Mouse (Mus musculus): ENCODE measurements around the gene Upk1a. TPM values are rescaled to one million over a fixed set of nuclear protein-coding genes. Genes with fewer than 3 reads are reported as not detected.

Upk1a gene
- polyA plus RNA-seq, 1 experiment from 2014 or later = 0.82 TPM

DNA sequence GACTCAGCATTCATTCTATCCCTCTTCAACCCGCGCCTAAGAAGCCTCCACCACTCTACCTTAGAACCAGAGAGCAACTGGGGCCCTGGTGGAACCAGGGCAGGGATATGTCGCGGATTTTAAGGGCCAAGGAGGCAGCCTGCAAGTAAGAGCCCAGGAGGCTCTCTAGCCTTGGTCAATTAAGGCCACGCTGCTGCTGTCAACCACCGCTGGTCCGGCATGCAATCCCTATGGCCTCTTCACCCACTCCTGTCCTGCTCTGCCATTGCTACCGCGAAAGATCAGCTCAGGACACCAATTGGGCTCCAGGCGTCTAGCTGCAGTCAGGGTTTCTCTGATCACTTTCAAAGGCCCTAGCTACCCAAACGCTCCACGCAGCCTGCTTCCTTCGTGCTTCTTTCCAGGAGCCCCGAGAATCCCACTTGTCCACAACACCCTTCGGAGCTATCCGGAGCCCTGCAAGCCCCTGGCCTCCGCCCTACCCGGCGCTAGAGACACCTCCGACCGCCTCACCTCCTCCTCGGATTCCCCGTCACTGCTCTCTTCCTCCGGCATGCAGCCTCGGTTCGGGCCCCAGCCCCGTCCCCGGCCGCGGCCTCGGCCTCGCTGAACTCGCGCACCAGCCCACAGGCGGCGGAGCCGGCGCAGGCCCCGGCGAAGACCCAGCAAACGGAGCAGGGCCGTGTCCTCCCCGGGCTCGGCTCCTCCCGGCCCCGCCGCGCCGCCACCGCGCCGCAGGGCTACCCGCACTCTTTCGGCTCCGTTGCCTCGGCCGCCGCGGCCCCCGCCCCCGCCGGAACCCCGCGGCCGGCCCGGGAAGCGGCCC is 24.6 kb downstream of the Upk1a start:
- Histone ChIP-seq H3K36me3 (peaks cover 33% of the 10 kb centered on the region), H3K4me3 (peak overlapping the region; percentile 70), H3K4me2 (peak overlapping the region; percentile 92), H3K9me3 (no peaks in the 10 kb centered on the region), H3K27ac (replicated peaks) (peak overlapping the region; percentile 92), H3K27me3 (no peaks in the 10 kb centered on the region), H3K4me1 (replicated peaks) (peaks cover 27% of the 10 kb centered on the region), H3K9ac (peak overlapping the region; percentile 97)
- under 1% methylated on average over 67 of the region's 67 CpGs for WGBS
- peak; percentile 35 for ATAC-seq (ENCODE audit: low FRiP score, low read depth)

DNA sequence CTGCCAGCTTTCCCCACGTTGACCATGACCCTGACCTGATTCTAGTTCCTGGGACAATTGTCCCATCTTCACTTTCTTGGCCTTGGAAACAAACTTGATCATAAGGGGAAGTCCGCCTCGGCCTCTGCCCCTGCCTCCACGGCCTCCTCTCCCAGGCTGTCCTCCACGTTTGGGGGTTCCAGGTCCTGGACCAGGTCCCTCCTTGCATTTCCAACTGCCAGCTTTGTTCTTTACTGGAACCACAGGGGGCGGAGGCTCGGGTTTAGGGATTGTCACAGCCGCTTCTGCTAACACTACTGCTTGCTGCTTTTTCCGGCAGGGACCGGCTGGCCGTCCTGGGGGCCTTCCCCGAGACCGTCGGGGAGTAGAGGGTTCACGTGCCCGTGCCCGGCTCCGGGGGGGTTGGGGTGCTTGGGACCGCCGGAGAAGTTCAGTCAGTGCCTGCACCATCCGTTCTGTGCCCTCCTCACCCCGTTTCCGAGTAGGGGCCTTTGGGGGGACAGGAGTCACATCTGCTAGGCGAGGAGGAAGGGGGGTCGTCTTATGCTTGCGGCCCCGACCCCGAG is 26.1 kb downstream of the Upk1a start:
- H3K36me3 ChIP-seq = peaks cover 48% of the 10 kb centered on the region
- peak overlapping the region; percentile 92 for H3K4me2 ChIP-seq
- no peaks in the 10 kb centered on the region for H3K9me3 ChIP-seq
- H3K27ac ChIP-seq (replicated peaks) = no peak overlapping the region
- H3K27me3 ChIP-seq = no peaks in the 10 kb centered on the region
- no peak for ATAC-seq (ENCODE audit: low FRiP score, low read depth)
- peaks cover 27% of the 10 kb centered on the region for H3K4me1 ChIP-seq (replicated peaks)
- H3K4me3 ChIP-seq = peak overlapping the region; percentile 70; the same call in 1 of the 2 replicates
- H3K9ac ChIP-seq = no peak overlapping the region
- WGBS = 86% methylated on average over 28 of the region's 28 CpGs

DNA sequence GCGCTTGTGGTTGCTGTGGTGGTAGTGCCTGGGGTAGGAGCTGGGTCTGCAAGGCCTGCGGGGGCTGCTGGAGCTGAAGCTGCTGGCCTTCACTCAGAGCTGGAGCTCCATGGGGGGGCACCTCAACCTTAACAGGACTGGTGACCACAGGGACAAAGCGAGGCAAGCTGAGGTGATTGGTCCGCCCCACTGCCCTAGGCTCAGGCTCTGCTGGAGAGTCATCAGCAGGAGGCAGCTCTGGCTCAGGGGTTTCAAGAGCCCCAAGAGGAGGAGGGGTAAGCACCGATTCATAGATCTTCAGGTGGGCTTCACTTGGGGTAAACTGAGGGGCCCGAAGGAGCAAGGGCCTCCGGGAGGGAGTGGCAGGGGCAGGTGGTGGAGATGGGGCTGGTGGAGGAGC is 27.5 kb downstream of the Upk1a start:
- Histone ChIP-seq H3K4me3 (no peak overlapping the region), H3K27ac (replicated peaks) (no peak overlapping the region), H3K27me3 (no peaks in the 10 kb centered on the region), H3K4me1 (replicated peaks) (peaks cover 27% of the 10 kb centered on the region), H3K9ac (no peak overlapping the region), H3K9me3 (no peaks in the 10 kb centered on the region), H3K4me2 (no peak overlapping the region), H3K36me3 (peaks cover 60% of the 10 kb centered on the region)
- 92% methylated on average over 7 of the region's 7 CpGs for WGBS
- no peak for ATAC-seq (ENCODE audit: low FRiP score, low read depth)

DNA sequence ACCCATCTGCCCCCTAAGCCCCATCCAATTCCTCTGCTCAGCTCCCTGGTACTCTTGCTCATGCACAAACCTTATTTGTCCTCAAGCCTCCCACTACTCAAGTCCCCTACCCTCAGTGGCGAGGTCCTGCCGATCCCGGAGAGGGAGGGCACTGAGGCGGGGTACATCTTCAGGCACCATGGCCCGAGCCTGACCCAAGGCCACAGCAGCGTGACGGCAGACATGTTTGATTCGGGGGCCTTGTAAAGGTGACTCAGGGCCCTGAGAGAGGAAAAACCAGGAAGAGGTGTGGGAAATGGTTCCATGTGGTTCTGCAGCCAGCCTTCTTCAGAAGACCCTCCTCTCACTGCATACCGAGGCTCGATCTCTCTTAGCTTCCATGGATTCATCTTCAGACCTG is 28.3 kb downstream of the Upk1a start:
- no peak overlapping the region for H3K9ac ChIP-seq
- peaks cover 19% of the 10 kb centered on the region for H3K4me1 ChIP-seq (replicated peaks)
- peaks cover 68% of the 10 kb centered on the region for H3K36me3 ChIP-seq
- H3K27me3 ChIP-seq = no peaks in the 10 kb centered on the region
- H3K4me2 ChIP-seq = no peak overlapping the region
- no peak for ATAC-seq (ENCODE audit: low FRiP score, low read depth)
- H3K9me3 ChIP-seq = no peaks in the 10 kb centered on the region
- no peak overlapping the region for H3K4me3 ChIP-seq
- no peak overlapping the region for H3K27ac ChIP-seq (replicated peaks)
- WGBS = 93% methylated on average over 10 of the region's 10 CpGs

DNA sequence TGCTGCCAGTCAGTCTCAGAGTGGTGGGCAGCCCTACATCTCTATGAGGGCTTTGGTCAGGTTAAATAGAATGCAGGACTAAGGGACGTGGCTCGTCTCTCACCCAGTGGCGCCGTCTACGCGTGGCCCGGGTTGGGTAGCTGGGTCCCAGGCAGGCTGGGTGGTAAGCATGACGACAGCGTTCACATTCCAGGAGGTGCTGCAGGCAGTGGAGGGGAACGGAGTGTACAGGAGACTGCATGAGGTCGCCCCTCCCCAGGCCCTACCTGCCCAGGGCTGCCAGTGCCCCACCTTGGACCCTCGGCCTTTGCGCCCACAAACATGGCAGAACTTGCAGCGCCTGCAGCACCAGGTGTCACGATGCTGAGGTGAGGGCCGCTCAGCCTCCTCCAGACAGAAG is 31.1 kb downstream of the Upk1a start:
- Histone ChIP-seq H3K9ac (no peak overlapping the region), H3K27me3 (no peaks in the 10 kb centered on the region), H3K4me3 (no peak overlapping the region), H3K9me3 (no peaks in the 10 kb centered on the region), H3K4me1 (replicated peaks) (peaks cover 6% of the 10 kb centered on the region), H3K36me3 (peaks cover 93% of the 10 kb centered on the region), H3K27ac (replicated peaks) (no peak overlapping the region), H3K4me2 (no peak overlapping the region)
- ATAC-seq (ENCODE audit: low FRiP score, low read depth) = no peak
- 97% methylated on average over 16 of the region's 16 CpGs for WGBS

DNA sequence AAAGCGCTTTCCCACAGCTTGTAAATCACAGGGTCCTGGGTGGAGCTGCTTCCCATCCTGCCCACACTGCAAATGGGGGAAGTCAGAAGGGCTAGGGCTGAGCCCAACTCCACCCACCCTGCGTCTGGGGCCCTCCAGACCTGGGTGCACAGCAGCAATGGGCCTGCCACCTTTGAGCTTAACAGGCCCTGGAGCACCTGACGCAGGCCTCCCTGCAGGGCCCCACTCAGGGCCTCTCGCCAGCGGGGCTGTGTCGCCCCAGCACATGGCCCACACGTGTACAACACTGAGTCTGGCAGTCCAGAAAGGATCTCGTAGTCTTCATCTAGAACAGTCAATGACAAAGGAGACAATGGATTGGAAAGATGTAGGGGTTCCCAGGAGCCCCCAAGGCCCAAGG is 32.7 kb downstream of the Upk1a start:
- no peak overlapping the region for H3K27ac ChIP-seq (replicated peaks)
- H3K9ac ChIP-seq = no peak overlapping the region
- H3K36me3 ChIP-seq = peaks cover 96% of the 10 kb centered on the region
- H3K9me3 ChIP-seq = no peaks in the 10 kb centered on the region
- H3K27me3 ChIP-seq = no peaks in the 10 kb centered on the region
- no peaks in the 10 kb centered on the region for H3K4me1 ChIP-seq (replicated peaks)
- WGBS = 94% methylated on average over 8 of the region's 8 CpGs
- no peak for ATAC-seq (ENCODE audit: low FRiP score, low read depth)
- H3K4me2 ChIP-seq = no peak overlapping the region
- H3K4me3 ChIP-seq = no peak overlapping the region

DNA sequence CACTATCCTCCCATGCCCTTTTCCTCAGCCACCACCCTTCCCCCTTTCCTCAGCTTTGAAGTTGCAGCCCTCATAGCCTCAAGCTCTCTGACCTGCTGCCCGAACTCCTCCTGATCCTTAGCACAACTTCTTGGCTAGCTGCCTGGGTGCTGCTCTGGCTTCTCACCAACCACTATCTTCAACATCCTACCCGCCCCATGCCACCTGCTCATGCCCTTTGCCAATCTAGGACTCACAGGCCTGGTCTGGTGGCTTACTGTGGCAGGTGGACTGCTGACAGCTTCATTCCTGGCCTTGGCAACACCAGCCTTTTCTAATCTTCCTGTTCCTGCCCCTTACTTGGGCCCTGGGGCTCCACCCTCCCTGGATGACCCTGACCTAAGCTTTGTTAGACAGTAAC is 39.7 kb downstream of the Upk1a start:
- Histone ChIP-seq H3K4me2 (no peak overlapping the region), H3K9ac (no peak overlapping the region), H3K9me3 (no peaks in the 10 kb centered on the region), H3K4me1 (replicated peaks) (no peaks in the 10 kb centered on the region), H3K4me3 (no peak overlapping the region), H3K27ac (replicated peaks) (no peak overlapping the region), H3K36me3 (peaks cover 99% of the 10 kb centered on the region), H3K27me3 (no peaks in the 10 kb centered on the region)
- 81% methylated on average over 2 of the region's 2 CpGs for WGBS
- ATAC-seq (ENCODE audit: low FRiP score, low read depth) = no peak

DNA sequence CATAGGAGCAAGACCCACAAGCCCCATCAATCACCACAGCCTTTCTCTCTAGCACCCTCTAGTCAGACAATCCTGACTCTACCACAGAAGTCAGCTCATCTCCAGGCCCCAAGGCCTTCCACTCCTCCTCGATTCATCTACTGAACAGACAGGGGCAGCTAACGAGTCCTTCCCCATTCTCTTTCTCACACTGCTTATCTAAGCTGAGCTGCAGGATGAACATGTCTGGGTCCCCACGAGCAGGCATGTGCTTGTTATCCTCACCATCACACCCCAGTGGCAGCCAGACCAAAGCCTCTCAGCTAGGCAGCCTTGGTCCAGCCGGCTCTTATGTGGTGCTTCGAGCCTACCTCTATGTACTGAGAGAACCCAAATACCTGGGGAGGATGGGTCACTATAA is 40.3 kb downstream of the Upk1a start:
- peaks cover 96% of the 10 kb centered on the region for H3K36me3 ChIP-seq
- H3K9ac ChIP-seq = no peak overlapping the region
- WGBS = 97% methylated on average over 5 of the region's 5 CpGs
- H3K9me3 ChIP-seq = no peaks in the 10 kb centered on the region
- H3K27me3 ChIP-seq = no peaks in the 10 kb centered on the region
- no peak for ATAC-seq (ENCODE audit: low FRiP score, low read depth)
- H3K4me3 ChIP-seq = no peak overlapping the region
- no peak overlapping the region for H3K27ac ChIP-seq (replicated peaks)
- H3K4me1 ChIP-seq (replicated peaks) = no peaks in the 10 kb centered on the region
- no peak overlapping the region for H3K4me2 ChIP-seq

DNA sequence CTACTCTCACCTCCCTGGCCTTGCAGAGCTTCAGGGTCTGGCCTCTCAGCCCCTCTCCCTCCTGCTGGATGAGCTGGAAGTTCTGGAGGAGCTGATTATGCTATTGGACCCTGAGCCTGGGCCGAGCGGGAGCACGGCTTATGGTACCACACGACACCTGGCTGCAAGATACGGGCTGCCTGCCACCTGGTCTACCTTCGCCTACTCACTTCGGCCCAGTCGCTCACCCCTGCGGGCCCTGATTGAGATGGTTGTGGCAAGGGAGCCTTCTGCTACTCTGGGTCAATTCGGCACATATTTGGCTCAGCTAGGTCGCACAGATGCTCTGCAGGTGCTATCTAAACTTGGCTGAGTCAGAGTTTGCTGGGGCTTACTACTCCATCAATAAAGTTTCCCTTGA is 45.1 kb downstream of the Upk1a start:
- 92% methylated on average over 11 of the region's 11 CpGs for WGBS
- Histone ChIP-seq H3K4me2 (no peak overlapping the region), H3K9ac (no peak overlapping the region), H3K9me3 (no peaks in the 10 kb centered on the region), H3K4me3 (no peak overlapping the region), H3K4me1 (replicated peaks) (peaks cover 9% of the 10 kb centered on the region), H3K27me3 (no peaks in the 10 kb centered on the region), H3K36me3 (peaks cover 60% of the 10 kb centered on the region), H3K27ac (replicated peaks) (no peak overlapping the region)
- no peak for ATAC-seq (ENCODE audit: low FRiP score, low read depth)

DNA sequence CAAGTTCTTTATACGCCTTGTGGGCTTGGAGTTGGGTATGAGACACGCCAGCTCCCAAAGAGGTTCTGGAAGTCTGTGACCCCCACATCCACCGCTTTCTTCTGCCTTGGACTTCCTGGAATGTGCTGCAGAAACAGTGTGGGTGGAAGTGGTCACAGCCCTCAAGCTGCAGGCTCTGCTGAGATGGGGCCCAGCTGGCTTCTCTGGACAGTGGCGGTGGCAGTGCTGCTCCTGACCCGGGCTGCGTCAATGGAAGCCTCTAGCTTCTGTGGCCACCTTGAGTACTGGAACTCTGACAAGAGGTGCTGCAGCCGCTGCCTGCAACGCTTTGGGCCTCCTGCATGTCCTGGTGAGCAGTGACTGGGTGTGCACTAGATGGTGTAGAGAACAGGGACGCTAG is 46.6 kb downstream of the Upk1a start:
- H3K27ac ChIP-seq (replicated peaks) = no peak overlapping the region
- peaks cover 46% of the 10 kb centered on the region for H3K36me3 ChIP-seq
- H3K27me3 ChIP-seq = no peaks in the 10 kb centered on the region
- H3K9ac ChIP-seq = no peak overlapping the region
- 88% methylated on average over 9 of the region's 9 CpGs for WGBS
- no peak for ATAC-seq (ENCODE audit: low FRiP score, low read depth)
- H3K4me3 ChIP-seq = no peak overlapping the region
- no peak overlapping the region for H3K4me2 ChIP-seq
- peaks cover 19% of the 10 kb centered on the region for H3K4me1 ChIP-seq (replicated peaks)
- H3K9me3 ChIP-seq = no peaks in the 10 kb centered on the region

DNA sequence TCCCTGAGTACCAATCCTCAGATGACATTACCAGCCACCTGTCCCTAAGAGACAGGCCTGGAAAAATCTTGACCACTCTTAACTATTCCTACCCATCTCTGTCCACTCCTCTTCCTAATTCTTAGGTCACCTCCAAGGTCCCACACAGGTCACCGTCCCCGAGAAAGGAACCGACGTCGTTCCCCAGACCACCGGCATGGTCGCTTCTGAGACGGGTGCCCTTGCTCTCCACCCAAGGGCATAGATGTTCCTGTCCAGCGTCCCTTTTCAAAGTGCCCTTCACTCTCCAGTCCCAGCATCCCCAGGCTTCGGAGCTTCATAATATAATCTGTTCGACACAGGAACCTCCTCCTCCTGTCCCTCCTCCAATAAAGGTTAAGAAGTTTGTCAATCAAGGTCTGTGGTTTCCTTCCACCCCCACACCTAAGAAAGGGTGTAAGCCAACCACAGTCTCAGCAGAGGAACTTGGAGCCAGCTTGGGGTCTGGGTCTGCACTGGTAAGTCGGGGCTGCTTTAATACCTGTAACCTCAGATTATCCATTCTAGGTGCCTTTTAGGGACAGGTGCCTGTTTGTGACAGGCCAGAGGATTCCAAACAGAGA is 47.6 kb downstream of the Upk1a start, which contains the start of gene Igflr1:
TSS of gene Igflr1 (plus strand) at position 458 of the 602 bp plus-strand sequence.
- peaks cover 37% of the 10 kb centered on the region for H3K36me3 ChIP-seq
- no peak within 1 kb of the TSS for H3K9ac ChIP-seq
- no peak within 1 kb of the TSS for H3K27ac ChIP-seq (replicated peaks)
- H3K4me2 ChIP-seq = no peak within 1 kb of the TSS
- peaks cover 22% of the 10 kb centered on the region for H3K4me1 ChIP-seq (replicated peaks)
- H3K4me3 ChIP-seq = no peak within 1 kb of the TSS
- WGBS = 96% methylated on average over 12 of the region's 12 CpGs
- H3K27me3 ChIP-seq = no peaks in the 10 kb centered on the region
- ATAC-seq (ENCODE audit: low FRiP score, low read depth) = no peak
- H3K9me3 ChIP-seq = no peaks in the 10 kb centered on the region

DNA sequence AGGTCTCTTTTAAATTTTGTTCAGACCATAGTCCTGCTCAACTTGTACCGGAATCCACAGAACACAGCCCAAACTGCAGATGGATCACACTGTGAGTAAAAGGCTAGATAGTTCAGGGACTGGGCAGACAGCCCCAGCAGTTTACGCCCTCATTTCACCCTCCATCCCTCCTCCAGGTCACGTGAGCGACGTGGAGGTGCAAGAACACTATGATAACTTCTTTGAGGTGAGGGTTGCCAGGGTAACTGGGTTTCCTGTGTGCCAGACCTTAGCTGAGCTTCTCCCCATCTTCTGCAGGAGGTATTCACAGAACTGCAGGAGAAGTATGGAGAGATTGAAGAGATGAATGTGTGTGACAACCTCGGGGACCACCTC is 48.8 kb downstream of the Upk1a start:
- WGBS = 21% methylated on average over 6 of the region's 6 CpGs
- H3K36me3 ChIP-seq = peaks cover 25% of the 10 kb centered on the region

More for the DNA sequence above, 48.8 kb downstream of the Upk1a start:
- H3K4me1 ChIP-seq (replicated peaks) = peaks cover 28% of the 10 kb centered on the region
- H3K4me2 ChIP-seq = peak overlapping the region; percentile 87
- no peaks in the 10 kb centered on the region for H3K27me3 ChIP-seq
- H3K27ac ChIP-seq (replicated peaks) = peak overlapping the region; percentile 93
- H3K9ac ChIP-seq = peak overlapping the region; percentile 65
- peak overlapping the region; percentile 81 for H3K4me3 ChIP-seq
- ATAC-seq (ENCODE audit: low FRiP score, low read depth) = no peak
- no peaks in the 10 kb centered on the region for H3K9me3 ChIP-seq
